Mouse (Mus musculus) forebrain, embryonic 14.5 days (tissue): Measurements from ENCODE around the gene Vps35. TPM values are rescaled to one million over a fixed set of nuclear protein-coding genes. Genes with fewer than 3 reads are reported as not detected.

Experiments used
- ATAC-seq: fragments of 200-750 bp; cut with Nextera tagmentation; 2 replicates; pipeline ENCODE4 v1.8.0; 2017; ENCODE audit warnings: mild to moderate bottlenecking, moderate library complexity
- DNase-seq: peaks from one replicate; pipeline ENCODE4 v3.0.0-alpha.2; 2015; ENCODE audit warnings: low spot score
- H3K27ac ChIP-seq: fragments of 300-500 bp; sonication (generic); 2 replicates; pipeline ENCODE4 v1.5.1; 2014; ENCODE audit warnings: low read depth, mild to moderate bottlenecking, control low read depth, low read length, moderate library complexity
- H3K27me3 ChIP-seq: fragments of 300-500 bp; sonication (generic); replicated peaks from 2 replicates; pipeline ENCODE4 v1.6.1; 2014; ENCODE audit warnings: low read length, control low read depth, mixed read lengths; ENCODE audit not compliant: control insufficient read depth, insufficient read depth
- H3K36me3 ChIP-seq: fragments of 300-500 bp; sonication (generic); 2 replicates; pipeline ENCODE4 v1.6.1; 2014; ENCODE audit warnings: low read length, control low read depth; ENCODE audit not compliant: control insufficient read depth, insufficient read depth
- H3K4me1 ChIP-seq: fragments of 300-500 bp; sonication (generic); 2 replicates; pipeline ENCODE4 v1.6.1; 2014; ENCODE audit warnings: antibody characterized with exemption, low read length, control low read depth; ENCODE audit not compliant: control insufficient read depth, insufficient read depth
- H3K4me2 ChIP-seq: fragments of 300-500 bp; sonication (generic); 2 replicates; pipeline ENCODE4 v1.6.1; 2014; ENCODE audit warnings: mild to moderate bottlenecking, control low read depth, low read length
- H3K4me3 ChIP-seq: fragments of 300-500 bp; sonication (generic); 2 replicates; pipeline ENCODE4 v1.5.1; 2014; ENCODE audit warnings: low read depth, low read length, control low read depth
- H3K9ac ChIP-seq: fragments of 300-500 bp; sonication (generic); 2 replicates; pipeline ENCODE4 v1.6.1; 2014; ENCODE audit warnings: mild to moderate bottlenecking, low read length, control low read depth, moderate library complexity
- H3K9me3 ChIP-seq: fragments of 300-500 bp; sonication (generic); replicated peaks from 2 replicates; pipeline ENCODE4 v1.6.1; 2016; ENCODE audit warnings: low read length, control low read depth, mixed read lengths; ENCODE audit not compliant: control insufficient read depth
- WGBS: fragments of 180-500 bp; shearing (Covaris S2); extraction: QIAGEN DNeasy Blood & Tissue Kit; methylation state at CpG from one replicate; pipeline ENCODE4 v1.1.7; 2014; 5-methylcytosine and 5-hydroxymethylcytosine counted together
- polyA plus RNA-seq: library from polyadenylated mRNA; unstranded; fragments of >200 nt; fragmentation: Nextera tagmentation; extraction: Ambion mirVana; gene quantifications from 2 replicates; pipeline ENCODE4 v1.2.1, GENCODE M21; 2014

Vps35 gene
- polyA plus RNA-seq, 1 experiment from 2014 or later: 183 TPM

DNA sequence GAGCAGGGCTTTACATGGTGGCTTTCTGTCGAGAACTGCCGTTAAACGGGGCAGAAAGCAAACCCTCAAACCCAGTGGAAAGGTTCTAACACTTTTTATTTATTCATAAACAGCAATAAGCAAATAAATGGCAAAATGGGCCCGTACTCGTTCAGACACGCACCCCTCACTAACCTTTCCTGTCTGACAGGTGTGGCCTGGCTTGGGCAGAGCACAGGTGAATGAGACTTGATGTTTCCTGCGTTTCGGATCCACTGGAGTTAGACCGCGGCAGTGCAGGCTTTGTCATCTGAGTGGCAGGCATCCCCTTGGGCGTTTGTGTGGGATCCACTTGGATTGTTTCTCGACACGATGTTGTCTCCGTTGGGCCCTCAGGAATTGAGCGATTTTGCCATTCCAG is 22.4 kb upstream of the Vps35 start:
- Histone ChIP-seq H3K36me3 (no peaks in the 10 kb centered on the region), H3K27me3 (no peaks in the 10 kb centered on the region), H3K27ac (no peak overlapping the region), H3K9ac (no peak overlapping the region), H3K4me2 (no peak overlapping the region), H3K4me3 (no peak overlapping the region), H3K4me1 (no peaks in the 10 kb centered on the region), H3K9me3 (no peaks in the 10 kb centered on the region)
- 93% methylated on average over 15 of the region's 15 CpGs for WGBS
- ATAC-seq (no peak), DNase-seq (no peak)

DNA sequence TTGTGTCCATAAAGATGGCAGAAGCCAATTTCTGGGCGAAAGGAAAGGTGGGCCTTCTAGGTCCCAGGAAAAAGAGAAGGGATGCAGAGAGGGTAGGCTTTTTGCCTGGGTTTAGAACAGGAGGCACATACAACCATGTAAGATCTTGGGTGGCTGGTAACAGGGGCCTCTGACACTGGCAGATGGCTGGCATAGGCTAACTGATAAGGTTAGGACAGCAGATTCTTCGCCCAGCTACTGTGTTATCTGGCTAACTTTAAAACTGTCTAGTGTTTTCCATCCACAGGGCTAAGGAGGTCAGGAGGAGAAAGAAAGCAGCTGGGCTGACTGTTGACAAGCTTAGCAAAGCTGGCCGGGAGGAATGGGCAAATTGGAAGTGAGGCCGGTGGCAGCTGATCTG is 18.9 kb upstream of the Vps35 start:
- H3K4me2 ChIP-seq: no peak overlapping the region
- no peaks in the 10 kb centered on the region for H3K27me3 ChIP-seq
- no peak overlapping the region for H3K27ac ChIP-seq
- no peaks in the 10 kb centered on the region for H3K36me3 ChIP-seq
- WGBS: 93% methylated on average over 4 of the region's 4 CpGs
- DNase-seq (no peak), ATAC-seq (no peak)
- H3K4me1 ChIP-seq: no peaks in the 10 kb centered on the region
- H3K9ac ChIP-seq: no peak overlapping the region
- no peak overlapping the region for H3K4me3 ChIP-seq
- no peaks in the 10 kb centered on the region for H3K9me3 ChIP-seq

DNA sequence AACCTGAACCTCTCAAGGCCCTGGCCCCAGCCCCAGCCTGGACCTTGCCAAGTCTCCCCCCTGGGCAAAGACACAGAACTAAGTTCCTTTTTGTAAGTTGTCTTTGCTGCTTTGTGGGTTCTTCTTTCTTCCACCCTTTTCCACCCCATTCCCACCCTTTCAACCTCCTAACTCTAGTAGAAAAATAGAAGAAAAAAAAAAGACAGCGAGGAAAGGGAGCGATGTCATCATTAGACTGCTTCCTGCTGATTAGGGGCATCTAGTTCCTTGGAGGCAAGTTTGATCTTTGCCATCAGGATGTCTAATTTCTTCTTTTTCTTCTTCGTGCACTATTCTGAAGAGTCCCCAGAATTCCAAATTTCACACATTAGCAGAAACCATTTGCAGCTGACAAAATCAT is 13.4 kb upstream of the Vps35 start:
- DNase-seq: no peak
- Histone ChIP-seq H3K27ac (no peak overlapping the region), H3K9ac (no peak overlapping the region), H3K36me3 (peaks cover 12% of the 10 kb centered on the region), H3K4me2 (no peak overlapping the region), H3K4me3 (no peak overlapping the region), H3K4me1 (no peaks in the 10 kb centered on the region), H3K27me3 (no peaks in the 10 kb centered on the region), H3K9me3 (no peaks in the 10 kb centered on the region)
- 83% methylated on average over 3 of the region's 3 CpGs for WGBS
- no peak for ATAC-seq

DNA sequence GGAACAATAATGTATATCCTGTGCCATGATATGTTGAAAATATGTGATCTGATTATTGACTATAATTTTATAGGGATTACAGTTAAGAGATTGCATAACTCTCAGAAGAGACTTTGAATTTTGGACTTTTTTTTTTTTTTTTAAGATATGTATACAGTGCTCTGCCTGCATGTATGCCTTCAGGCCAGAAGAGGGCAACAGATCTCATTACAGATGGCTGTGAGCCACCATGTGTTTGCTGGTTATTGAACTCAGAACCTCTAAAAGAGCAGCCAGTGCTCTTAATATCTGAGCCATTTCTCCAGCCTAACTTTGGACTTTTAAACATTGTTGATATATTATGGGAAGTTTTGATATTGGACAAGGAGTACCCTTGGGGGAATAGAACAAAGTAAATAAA is 12.1 kb upstream of the Vps35 start:
- H3K36me3 ChIP-seq: peaks cover 24% of the 10 kb centered on the region
- no peak overlapping the region for H3K9ac ChIP-seq
- H3K27ac ChIP-seq: no peak overlapping the region
- ATAC-seq: no peak
- H3K4me3 ChIP-seq: no peak overlapping the region
- peak; percentile 42 for DNase-seq
- no peak overlapping the region for H3K4me2 ChIP-seq
- H3K9me3 ChIP-seq: no peaks in the 10 kb centered on the region
- H3K27me3 ChIP-seq: no peaks in the 10 kb centered on the region
- no peaks in the 10 kb centered on the region for H3K4me1 ChIP-seq

DNA sequence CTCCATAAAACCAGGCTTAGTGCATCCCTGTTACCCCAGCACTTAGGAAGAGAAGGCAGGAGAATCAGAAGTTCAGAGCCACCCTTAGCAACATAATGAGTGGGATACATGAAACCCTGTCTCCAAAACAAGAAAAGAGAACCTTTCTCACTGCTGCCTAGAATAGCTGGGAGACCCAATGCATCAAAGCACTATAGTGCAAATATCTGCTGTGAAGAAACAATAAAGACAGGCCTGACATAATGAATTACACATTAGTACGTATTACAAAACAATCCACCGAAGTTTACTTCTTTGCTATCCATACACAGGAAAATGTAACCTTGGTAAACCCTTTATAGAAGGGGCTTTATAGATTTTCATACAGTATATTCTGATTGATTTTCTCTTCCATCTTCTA is 9.0 kb upstream of the Vps35 start:
- no peaks in the 10 kb centered on the region for H3K4me1 ChIP-seq
- no peak overlapping the region for H3K27ac ChIP-seq
- H3K9me3 ChIP-seq: no peaks in the 10 kb centered on the region
- H3K4me3 ChIP-seq: no peak overlapping the region
- H3K9ac ChIP-seq: no peak overlapping the region
- ATAC-seq: no peak
- WGBS: 100% methylated on average over 2 of the region's 2 CpGs
- H3K27me3 ChIP-seq: no peaks in the 10 kb centered on the region
- H3K36me3 ChIP-seq: peaks cover 50% of the 10 kb centered on the region
- DNase-seq: no peak
- no peak overlapping the region for H3K4me2 ChIP-seq

DNA sequence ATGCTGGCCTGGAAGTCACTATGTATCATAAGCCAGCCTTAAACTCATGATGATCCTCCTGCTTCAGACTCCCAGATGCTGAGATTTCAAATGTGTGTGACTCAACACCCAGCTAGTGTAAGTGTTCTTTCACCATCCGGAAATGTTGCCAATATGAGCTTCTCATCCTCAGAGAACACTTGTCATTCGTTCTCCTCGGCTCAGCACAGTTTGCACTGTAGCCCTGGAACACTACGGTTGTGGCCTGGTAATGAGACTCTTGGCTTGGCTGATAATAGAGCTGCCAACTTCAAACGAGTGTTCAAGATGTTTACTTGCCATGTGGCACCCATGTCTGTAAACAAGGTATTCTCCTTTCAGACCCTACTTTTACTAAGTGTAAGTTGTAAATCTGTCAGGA is 3.9 kb upstream of the Vps35 start:
- H3K4me3 ChIP-seq: no peak overlapping the region
- H3K36me3 ChIP-seq: peaks cover 53% of the 10 kb centered on the region
- peaks cover 11% of the 10 kb centered on the region for H3K4me1 ChIP-seq
- no peak overlapping the region for H3K27ac ChIP-seq
- ATAC-seq (no peak), DNase-seq (no peak)
- no peaks in the 10 kb centered on the region for H3K9me3 ChIP-seq
- H3K27me3 ChIP-seq: no peaks in the 10 kb centered on the region
- no peak overlapping the region for H3K4me2 ChIP-seq
- no peak overlapping the region for H3K9ac ChIP-seq
- WGBS: 84% methylated on average over 5 of the region's 5 CpGs

DNA sequence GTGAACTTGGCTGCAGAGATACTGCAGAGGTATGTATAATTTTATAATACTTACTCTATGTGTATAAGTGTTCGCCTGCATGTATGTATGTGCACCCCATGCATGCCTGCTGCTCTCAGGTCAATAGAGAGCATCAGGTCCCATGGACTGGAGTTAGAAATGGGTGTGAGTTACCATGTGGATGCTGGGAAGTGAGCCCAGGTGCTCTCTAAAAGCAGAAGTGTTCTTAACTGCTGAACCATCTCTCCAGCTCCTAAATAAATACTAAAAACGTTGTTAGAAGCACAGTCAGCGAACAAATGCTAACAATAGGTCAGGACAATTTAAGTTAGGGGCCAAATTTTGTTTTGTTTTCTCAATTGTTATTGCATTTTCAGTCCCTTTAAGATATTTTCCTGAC is 3.3 kb upstream of the Vps35 start:
- Histone ChIP-seq H3K4me1 (peaks cover 17% of the 10 kb centered on the region), H3K9ac (no peak overlapping the region), H3K27ac (no peak overlapping the region), H3K9me3 (no peaks in the 10 kb centered on the region), H3K36me3 (peaks cover 47% of the 10 kb centered on the region), H3K27me3 (no peaks in the 10 kb centered on the region), H3K4me2 (no peak overlapping the region), H3K4me3 (no peak overlapping the region)
- WGBS: 88% methylated on average over 3 of the region's 3 CpGs
- DNase-seq: no peak
- ATAC-seq: no peak

DNA sequence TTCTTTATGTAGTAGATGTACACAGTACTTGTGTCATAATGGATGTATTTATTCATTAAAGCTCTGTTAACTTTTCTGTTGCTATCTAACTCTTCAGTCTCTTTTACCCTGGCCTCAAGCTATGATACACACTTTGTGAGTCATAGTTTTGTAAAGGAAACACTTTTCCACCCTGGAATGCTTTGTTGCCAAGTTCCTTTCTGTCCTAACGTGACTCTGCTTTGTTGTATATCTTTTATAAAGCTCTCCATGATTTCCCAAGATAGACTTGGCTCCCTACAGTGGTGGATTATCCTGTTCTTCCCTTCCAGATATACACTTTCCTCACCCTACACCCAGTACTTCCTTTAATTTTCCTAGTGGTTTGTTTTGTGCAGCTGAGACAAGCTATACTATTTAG is 2.3 kb upstream of the Vps35 start:
- Histone ChIP-seq H3K27me3 (no peaks in the 10 kb centered on the region), H3K27ac (no peak overlapping the region), H3K4me2 (no peak overlapping the region), H3K9ac (no peak overlapping the region), H3K9me3 (no peaks in the 10 kb centered on the region), H3K4me3 (no peak overlapping the region), H3K4me1 (peaks cover 22% of the 10 kb centered on the region), H3K36me3 (peaks cover 38% of the 10 kb centered on the region)
- no peak for DNase-seq
- WGBS: 36% methylated on average over 1 of the region's 1 CpGs
- ATAC-seq: no peak

DNA sequence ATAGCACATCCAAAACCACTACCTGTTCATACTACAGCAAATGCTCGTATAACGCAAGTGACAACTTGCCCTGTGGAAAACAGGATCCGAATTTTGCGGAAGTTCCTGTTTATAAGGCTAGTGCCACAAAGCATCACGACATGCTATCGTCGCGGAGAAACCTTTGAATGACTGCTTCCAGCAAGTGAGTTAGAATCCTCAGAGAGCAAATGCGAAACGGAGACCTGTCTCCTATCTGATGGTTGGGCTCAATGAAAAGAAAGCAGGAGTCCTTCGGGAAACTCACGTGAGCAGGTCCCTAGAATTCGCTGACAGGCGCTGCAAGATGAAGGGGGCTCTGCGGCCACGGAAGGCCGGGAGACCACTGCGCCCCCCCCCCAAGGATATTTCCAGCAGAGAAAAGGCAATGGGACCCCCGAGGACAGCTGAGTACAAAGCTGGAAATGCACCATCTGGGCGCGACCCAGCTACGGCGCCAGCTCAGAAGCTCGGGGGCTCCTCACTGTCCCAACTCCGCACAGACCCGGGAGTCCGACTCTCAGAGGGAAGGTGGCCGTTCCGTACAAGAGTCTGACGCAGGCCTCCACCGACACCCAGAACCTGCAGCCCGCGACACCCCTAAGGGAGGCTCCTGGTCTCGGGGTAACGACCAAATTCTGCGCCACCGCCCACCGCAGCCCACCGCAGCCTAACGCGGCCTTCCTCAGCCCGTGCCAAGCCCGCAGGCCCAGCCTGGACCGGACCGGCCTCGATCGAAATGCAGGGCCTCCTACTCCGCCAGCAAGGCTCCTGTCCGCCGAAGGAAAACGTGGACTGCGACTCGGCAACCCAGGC is 785 bp downstream of the Vps35 start:
- H3K27me3 ChIP-seq: no peaks in the 10 kb centered on the region
- peaks cover 22% of the 10 kb centered on the region for H3K4me1 ChIP-seq
- peak overlapping the region; percentile 92 for H3K27ac ChIP-seq
- peak overlapping the region; percentile 86 for H3K4me2 ChIP-seq
- WGBS: under 1% methylated on average over 52 of the region's 53 CpGs
- H3K4me3 ChIP-seq: peak overlapping the region; percentile 94
- H3K36me3 ChIP-seq: peaks cover 17% of the 10 kb centered on the region
- ATAC-seq (no peak; the same call in 1 of the 2 replicates), DNase-seq (peak; percentile 24)
- no peaks in the 10 kb centered on the region for H3K9me3 ChIP-seq
- H3K9ac ChIP-seq: peak overlapping the region; percentile 88
